Mouse (Mus musculus) thymus, adult 2 months (tissue): Measurements from ENCODE around the gene Gdf3.

Source experiments
- CTCF ChIP-seq: fragments of 200-500 bp; IDR thresholded peaks from 2 replicates; pipeline ENCODE4 v1.5.1; 2012; ENCODE audit warnings: mild to moderate bottlenecking, control low read depth, low read length, moderate library complexity, borderline replicate concordance; ENCODE audit not compliant: control insufficient read depth, poor library complexity, insufficient read depth; ENCODE audit errors: extremely low read depth
- POLR2A ChIP-seq: fragments of 200-500 bp; IDR thresholded peaks from 2 replicates; pipeline ENCODE4 v1.6.1; 2012; ENCODE audit warnings: mild to moderate bottlenecking, low read length, control low read depth, moderate library complexity; ENCODE audit not compliant: control insufficient read depth, poor library complexity, insufficient read depth; ENCODE audit errors: extremely low read depth

- no peak for TF ChIP-seq CTCF
- no peak for TF ChIP-seq POLR2A
These were observed 3.2 kb downstream of the Gdf3 start for GRCm38 (mm10) chr6:122606661-122607060.
